Mouse (Mus musculus) naive thymus-derived CD4-positive, alpha-beta T cell, adult 2 months (primary cell): ENCODE measurements at regions not wholly inside any gene's neighbourhood (a gene's known extent, or its start where the extent isn't known, plus 50 kb on each side); places are given as distances from the start of the nearest gene placed in this dataset.
A peak's percentile ranks its signal among the peaks of the same experiment; 100 is the strongest.
"Not testable (repeated sequence)": the region's sequence is repeated elsewhere in the genome, so short reads cannot be mapped to it uniquely, and the experiment has no call there.

Source experiments
- DNase-seq: peaks from one replicate; pipeline ENCODE4 v3.0.0-alpha.2; 2011; ENCODE audit warnings: low read depth

DNA sequence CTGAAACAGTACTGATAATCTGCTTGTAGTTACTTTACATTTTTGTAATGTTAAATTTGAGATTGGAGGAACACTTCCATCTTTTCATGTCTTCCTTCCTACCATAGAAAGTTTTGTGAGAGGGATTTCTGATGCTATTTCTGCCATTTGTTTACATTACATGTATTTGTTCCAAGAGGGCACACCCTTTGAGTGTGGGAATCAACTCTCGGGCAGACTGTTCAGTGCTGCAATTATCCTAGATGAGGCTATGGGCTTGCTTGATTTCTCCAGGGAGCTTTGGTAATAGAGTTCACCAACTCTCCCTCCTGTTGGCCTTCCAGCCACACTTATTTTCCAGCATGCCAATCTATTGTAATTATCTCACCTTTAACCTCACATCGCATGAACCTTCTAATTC, 52.4 kb downstream of the Gm13691 start:
- DNase-seq = no peak

DNA sequence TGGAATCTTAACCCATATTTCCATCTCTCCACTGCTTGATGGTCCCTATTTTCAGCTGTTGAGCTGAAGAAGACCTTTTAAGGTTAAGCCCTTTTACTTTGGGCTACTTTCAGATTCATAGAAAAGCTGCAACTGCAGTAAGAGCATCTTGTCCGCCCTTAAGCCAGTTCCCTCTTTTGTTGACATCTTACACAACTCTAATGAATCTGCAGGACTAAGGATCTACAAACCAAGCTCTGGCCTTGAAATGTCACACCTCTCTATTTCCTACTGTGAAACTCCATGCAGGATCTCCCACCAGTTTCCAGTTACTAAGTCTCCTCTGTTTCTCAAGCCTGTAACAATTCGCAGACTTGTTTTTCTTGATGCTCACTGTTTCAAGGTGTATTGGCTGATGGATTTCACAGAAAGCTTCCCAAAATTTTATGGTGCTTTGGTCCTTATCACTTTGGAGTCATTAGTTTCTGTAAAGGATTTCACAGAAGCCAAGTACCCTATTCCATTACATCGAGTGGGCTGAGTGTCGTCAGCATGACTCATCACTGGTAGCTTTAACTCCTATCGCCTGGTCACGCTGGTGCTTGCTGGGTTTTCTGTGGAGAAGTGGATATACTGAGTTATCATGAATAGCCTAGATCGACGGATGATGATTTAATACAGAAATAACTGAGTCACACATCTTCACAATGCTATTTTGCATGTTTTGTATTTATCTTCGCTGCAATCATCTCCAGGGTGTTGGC, 58.2 kb downstream of the Gm13691 start:
- no peak for DNase-seq

DNA sequence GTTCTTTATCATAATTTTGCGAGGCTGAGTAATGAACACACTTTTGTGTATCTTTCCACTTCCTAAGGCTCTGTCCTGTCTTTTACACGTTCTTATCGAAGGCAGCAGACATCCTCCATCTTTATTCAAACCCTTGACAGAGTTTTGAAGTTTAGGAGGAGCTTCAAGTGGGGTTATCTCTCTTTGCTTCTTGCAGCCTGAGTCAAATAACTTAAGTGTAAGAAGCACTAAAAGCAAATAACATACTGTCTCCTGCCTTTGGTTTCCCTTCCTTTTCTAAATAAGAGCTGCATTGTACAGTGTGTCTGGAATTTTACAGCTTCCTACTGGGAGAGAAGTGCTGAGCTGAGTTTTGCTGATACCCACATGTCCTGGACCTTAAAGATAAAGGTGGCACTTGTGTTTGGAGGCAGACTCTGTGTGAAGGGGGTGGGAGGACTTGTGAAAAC, 61.6 kb downstream of the Gm13691 start:
- DNase-seq = no peak

DNA sequence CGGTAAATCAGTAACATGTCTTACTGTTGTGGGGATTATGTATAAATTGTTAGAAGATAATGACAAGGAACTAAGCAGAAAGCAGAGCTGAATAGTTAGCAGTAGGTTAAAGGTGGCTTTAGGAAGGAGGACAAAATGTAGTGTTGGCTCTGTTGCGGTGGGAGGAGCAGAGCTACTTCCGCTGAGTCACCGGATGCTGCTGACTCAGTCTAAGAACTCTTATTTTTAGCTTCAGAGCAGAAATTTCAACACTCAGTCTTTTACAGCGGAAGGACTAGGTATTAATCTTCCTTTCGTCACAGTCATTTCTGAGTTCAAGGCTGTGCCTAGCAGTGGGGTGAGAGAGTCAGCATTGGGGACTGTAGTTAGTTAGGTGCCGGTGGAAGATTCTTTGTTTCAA, 68.9 kb downstream of the Gm13691 start:
- peak; percentile 68 for DNase-seq

DNA sequence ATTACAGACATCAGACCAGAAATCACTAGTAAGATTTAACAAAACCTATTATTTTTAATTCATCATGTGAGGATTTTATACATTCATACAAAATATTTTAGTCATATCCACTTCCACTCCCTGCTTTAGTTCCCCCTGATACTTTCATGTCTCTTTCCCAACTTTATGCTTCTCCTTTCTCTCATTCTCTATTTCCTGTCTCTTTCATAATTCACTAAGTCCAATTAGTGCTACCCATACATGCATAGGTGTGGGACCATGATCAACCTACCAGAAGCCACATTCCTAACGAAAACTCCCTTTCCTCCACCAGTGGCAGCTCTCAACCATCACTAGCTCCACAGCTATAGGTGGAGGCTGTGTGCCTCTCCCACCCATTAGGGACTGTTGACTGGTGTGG, 70.9 kb downstream of the Gm13691 start:
- DNase-seq = no peak

DNA sequence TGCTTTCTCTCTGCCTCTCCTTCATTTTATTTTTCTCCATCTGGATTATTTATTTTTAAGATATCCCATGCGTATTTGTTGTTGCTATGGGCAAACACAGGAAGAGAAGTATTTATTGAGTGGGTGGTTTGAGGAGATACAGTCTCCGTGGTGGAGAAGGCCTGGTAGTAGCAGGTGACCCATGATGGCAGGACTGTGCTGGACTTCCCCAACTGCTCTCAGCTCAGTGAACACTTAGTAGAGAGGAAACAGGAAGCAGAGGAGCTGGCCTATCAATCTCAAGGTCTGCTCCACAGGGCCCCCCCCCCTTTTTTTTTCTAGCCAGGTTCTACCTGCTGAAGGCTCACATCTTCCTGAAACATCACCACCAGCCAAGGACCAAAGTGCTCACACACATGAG, 74.0 kb downstream of the Gm13691 start:
- DNase-seq = no peak

DNA sequence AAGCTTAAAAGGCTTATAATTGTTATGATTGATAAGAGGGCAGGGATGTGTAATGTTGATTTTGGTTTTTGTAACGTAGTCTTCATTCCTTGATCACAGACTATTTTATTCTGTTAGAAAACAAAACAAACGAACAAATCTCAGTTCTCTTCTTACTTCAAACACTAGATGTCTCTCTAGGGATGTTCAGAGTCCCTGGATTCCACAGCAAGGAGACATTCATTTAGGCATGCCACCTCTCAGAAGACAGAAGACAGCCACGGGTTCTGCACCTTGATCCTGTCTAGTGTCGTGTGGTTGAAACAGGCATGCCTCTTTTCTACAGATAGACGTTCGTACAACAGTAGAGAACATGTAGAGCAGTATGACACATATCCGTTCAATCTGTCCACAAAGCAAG, 74.7 kb downstream of the Gm13691 start:
- DNase-seq = peak; percentile 24

DNA sequence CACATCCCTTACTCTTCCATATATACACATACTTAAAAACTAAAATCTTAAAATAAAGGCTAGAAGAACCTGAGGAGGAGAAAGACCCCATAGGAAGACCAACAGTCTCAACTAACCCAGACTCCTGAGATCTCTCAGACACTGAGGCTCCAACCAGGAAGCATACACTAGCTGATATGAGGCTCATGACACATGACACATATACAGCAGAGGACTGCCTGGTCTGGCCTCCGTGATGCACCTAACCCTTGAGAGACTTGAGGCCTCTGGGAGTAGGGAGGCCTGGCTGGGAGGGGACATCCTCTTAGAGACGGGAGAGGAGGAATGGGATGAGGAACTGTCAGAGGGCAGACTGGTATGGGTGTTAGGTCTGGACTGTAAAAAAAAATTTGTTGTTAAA, 75.4 kb downstream of the Gm13691 start:
- DNase-seq = no peak

DNA sequence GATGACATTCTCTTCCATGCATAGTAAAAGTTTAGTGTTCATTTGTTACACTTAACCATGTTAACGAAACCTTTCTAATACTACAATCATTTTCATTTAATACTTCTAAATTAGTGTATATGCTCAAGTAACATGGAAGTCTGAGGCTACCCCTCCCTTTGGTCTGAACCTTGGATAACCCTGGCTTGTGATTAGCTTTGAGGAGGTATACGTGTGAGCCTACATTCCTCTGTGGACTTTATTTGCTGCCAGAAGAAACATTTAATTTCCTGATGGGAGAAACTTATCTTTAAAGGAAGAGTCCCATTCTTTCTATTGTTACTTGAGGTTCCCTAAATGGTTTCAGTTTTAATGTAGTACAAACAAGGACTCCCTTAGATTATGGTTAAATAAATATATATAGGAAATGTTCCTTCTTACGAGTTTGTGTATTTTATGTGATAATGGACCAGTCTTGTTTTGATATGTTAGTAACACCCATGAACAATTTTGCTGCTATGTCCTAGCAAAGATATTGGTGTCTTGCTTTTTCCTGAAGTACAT, 75.9 kb downstream of the Gm13691 start:
- no peak for DNase-seq

DNA sequence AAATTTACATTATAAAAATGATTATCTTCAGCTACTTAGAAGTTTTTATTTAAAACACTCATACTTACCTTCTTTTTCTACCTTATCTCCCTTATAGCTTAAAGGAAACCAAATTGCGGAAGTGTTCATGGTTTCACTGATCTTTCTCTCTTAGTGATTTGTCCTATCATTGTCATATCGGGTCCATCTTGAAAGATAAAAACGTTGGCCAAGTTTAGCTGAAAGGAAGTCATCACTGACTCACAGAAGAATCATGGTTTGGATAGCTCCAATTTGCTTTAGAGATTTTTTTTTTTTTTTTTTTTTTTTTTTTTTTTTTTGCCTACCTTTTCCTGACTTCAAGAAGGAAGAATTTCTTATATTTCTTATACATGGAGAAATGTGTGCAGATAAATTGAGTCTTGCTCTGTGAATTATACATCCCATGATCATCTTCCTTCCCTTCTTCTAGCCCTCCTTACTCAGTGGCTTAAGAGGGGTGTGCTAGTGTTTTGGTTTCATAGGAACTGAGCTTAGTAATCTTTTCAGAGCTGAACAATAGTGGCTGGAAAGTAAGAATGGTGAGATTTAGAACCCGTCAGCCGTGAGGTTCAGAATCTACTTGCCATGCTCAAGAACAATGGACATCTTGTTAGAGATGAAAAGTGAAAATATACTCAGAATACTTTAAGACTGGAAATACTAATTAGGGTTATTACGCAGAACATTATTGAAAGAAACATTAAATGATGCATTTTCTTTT, 76.6 kb downstream of the Gm13691 start:
- no peak for DNase-seq

DNA sequence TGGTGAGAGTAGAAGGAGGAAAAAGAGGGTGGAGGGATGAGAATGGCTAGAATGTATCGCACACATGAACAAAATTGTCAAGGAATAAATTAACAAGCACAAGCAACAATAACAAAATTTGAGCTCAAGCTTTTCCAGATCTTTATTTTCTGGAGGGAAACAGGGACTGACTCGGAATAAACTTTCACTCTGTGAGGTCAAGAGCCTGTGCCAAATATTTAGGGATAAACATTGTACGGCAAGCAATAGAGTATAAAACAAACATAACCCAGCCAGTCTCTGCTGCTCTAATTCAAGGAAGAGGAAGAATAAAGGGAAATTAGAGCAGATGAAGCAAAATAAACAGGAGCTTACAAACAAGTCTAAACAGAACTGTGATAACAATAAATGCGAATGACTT, 78.3 kb downstream of the Gm13691 start:
- DNase-seq = no peak

DNA sequence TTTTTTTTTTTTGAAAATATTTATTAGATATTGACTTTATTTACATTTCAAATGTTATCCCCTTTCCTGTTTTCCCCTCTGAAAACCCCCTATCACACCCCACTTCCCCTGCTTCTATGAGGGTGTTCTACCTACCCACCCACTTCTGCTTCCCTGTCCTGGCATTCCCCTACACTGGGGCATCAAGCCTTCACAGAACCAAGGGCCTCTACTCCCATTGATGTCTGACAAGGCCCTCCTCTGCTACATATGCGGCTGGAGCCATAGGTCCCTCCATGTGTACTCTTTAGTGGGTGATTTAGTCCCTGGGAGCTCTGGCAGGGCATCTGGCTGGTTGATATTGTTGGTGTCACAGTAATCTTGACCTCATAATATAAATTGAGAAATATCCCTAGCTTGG, 79.1 kb downstream of the Gm13691 start:
- DNase-seq = not testable (repeated sequence)

DNA sequence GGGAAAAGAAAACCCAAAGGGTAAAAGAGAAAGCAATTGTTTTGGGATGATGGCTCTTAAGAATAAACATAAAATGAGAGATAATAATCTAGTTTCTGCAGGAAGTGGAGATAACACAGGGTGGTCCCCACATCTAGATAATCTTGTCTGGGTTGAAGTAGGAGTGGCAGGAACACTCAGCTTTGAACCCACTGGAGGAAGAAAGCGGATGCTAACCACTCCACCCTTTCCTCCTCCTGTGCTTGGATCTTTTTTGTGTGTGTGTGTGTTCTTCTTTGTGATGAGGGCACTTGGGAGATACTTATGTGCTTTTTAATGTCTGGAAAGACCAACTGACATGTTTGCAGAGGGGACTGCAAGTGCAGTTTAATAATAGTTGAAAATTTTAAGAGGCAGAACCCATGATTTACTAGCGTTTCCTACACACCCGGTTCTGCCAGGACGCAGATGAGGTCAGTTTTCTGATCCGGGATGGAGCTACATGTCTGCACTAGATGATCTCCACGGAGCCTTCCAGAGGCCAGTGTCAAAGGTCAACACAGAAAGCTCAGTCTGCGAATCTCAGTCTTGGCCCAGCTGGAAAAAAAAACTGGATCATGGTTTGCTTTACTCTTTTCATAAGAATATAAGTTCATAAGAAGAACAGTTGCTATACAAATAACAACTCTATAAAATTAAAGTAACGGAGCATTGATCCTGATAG, 82.7 kb downstream of the Gm13691 start:
- DNase-seq = peak; percentile 23

DNA sequence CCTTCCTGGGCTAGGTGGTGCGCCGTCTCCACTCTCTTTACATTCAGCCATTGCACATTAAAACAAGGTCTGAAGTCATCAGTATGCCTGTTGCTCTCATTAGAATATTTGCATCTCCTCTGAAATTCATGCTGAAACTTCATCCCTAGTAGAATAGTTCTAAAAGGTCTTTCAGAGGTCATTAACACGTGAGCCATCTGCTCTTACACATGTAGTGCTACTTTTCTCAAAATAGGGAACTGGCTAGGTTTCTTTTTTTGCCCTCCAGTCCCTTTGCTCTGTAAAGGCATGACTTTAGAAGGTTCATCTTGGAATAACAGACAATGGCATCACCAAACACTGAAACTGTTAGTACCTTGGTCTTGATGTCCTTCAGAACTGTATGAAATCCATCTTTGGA, 85.6 kb downstream of the Gm13691 start:
- DNase-seq = no peak

DNA sequence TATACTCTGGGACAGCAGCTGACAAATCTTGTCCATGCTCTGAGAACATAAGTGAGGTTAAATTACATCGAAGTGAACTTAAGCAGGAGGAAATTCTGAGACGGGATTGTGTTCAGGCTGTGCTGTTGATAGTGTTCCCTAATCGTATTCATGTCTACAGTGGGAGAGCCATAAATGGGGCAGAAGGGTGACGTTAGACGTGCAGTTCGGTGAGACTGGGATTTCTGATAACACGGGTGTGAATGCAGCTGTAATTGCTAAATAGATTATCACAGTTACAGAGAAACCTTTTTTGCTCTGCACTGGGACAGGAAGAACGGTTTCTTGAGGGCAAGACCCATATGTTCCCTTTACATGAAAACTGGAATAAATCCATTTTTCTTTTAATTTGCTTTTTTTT, 88.9 kb downstream of the Gm13691 start:
- no peak for DNase-seq

DNA sequence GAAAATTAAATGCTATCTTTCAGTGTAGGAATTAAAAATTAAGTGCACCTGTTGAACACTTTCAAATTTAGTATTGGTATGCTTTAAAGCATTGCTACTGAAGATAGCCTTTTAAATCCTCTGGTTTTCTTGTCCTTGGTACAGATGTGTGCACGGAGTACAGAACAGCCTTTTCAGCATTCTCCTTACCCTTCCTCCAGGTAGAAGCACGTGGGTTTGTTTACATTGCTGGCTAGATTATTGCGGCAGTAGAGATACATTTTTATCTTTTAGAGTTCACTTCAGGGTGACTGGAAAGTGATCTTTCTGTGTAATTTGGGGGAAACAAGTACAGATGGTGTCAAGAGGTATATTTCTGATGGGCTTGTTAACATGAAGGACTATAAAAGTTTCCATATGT, 89.9 kb downstream of the Gm13691 start:
- DNase-seq = no peak

DNA sequence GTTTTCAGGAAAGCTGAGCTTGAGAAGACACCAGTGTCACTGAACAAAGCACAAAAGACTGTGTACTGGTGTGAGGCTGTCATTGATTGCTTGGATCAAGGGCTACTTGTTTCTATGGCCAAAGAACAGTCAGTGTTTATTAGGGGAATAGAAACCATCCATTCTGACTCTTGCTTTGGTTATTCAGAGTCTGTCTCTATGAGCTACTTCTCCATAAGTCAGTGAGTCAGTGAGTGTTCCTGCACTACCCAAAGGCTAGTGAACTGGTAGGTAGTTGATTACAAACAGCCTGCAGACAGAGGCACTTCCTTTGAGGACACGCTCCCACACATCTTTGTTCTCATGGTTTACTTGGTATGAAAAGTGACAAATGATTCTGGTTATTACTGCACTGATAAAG, 104.4 kb downstream of the Gm13691 start:
- DNase-seq = no peak

DNA sequence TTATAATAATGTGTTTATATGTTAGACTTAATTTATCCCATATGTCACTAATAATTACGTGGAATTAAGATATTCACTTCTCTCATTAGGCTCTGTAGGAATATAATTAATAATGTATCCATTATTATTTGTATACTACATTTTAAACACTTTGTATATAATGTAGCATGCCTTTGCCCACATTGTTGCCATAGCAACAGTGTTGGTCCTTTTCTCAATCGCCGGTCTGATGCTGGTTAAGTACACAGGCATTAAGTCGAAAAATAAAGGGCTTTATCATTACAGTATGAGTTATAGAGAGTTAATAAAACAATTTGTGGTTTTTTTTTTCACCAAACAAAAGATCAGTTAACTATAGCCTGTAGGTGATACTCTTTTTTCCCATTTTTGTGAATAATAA, 108.4 kb downstream of the Gm13691 start:
- DNase-seq = no peak

DNA sequence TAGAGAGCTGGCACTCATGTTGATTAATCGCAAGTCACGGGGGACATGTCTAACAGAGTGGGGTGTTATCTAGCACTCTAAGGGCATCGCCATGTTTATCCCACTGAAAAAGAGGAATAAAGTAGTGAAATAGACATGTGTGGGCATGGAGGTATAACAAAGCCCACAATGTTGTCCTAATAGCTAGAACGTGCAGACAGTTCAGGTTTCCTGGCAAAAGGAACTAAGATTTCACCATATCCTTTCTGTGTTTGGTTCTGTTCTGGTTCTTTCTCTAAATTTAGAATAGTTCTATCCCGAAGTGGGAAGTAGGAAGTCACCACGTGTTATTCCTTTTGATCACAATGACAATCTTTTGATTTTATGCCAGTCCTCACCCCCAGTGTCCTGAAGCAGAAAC, 123.2 kb downstream of the Gm13691 start:
- DNase-seq = no peak

DNA sequence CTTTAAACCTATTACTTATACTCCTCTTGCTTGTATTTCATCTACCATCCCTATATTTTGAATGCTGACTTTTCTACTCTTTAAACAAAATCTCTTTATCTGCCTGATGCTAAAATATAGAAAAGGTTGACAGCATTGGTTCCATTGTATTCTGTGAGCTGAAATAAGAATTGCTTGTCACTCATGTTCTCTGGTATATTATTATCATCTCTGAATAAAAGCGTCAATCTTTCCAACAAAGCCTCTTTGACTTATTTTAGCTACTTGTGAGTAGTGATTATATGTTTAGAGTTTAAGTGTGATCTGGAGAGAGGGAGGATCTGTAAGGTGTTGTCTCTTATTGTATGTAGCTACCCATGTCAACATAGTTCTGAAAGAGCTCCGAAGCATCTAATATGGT, 129.5 kb downstream of the Gm13691 start:
- DNase-seq = no peak

DNA sequence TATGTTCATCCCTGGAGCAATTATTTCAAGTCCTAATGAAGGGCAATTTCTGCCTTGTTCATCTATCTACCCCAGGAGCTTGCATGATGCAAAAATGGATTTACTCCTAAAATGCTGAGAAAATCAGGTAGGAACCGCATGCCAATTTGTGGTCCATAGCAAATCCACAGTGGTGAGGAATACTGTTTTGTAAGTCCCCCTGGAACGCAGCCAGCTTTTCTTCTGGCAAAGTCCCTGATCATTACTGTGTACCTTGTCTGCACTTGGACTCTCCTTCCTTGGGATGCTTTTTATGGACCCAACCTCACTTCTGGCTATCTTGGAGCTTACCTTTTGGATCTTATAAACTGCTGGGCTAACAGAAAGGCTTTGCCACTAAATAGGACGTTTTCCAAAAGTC, 137.2 kb downstream of the Gm13691 start:
- DNase-seq = no peak

DNA sequence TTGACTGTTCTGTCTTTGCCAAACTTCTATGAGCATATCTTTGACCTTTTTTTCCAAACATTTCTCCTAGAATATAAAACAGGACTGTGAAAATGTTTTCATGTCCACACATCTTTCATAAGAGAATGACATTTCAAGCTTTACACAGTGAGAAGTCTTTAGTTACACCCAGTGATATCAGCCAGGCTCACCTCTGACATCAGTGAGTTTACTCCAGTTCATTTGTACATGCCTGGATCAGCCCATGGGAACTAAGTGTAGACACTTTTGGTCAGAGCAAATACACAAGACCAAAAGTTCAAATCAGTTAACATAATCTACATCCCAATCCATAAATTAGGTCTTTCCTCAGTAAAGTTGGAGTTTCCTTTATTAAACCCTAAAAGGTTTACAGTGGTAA, 171.4 kb downstream of the Gm13691 start:
- DNase-seq = no peak

DNA sequence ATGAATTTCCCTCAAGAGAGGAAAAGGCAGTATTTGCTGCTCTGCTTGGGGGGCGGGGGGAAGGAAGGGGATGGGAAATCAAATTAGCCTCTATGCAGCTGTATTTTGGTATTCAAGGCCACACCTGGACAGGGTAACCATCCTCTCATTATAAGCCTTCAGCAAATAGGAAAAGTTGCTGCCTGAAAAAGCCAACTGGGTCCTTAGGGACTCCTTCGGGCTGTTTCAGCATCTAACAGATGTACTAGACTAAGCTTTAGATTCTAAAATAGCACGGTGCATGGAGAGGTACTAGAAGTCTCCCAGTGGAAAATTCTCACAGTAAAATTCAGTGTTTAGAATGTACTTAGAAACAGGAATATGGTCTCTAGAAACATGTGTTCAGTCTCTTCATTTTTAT, 183.1 kb downstream of the Gm13691 start:
- DNase-seq = no peak
